Mouse (Mus musculus): ENCODE data around the gene Mpzl3. TPM values are rescaled to one million over a fixed set of nuclear protein-coding genes. Genes with fewer than 3 reads are reported as not detected.

Mpzl3 gene
- total and polyA plus RNA-seq, 2 experiments from 2014 or later = 1.3 to 2.5 TPM

- Histone ChIP-seq H3K9me3 (ENCODE audit: low read length) (no peaks in the 10 kb centered on the region), H3K27ac (ENCODE audit: low read depth, low read length) (no peak overlapping the region), H3K4me1 (ENCODE audit: insufficient read depth, low read length) (peaks cover 26% of the 10 kb centered on the region), H3K4me2 (ENCODE audit: low read depth, low read length, poor library complexity, severe bottlenecking) (peak overlapping the region; percentile 38), H3K9ac (replicated peaks; ENCODE audit: low read length, poor library complexity, severe bottlenecking) (peak overlapping the region; percentile 29; the same call in 1 of the 2 replicates), H3K36me3 (ENCODE audit: insufficient read depth, low read length) (peaks cover 16% of the 10 kb centered on the region), H3K4me3 (ENCODE audit: low read depth, low read length) (peak overlapping the region; percentile 6; the same call in 1 of the 2 replicates), H3K27me3 (ENCODE audit: insufficient read depth, low read length) (no peaks in the 10 kb centered on the region)
- DNase-seq (ENCODE audit: low spot score) = peak; percentile 86
- peak; percentile 29; the same call in 1 of the 2 replicates for ATAC-seq (ENCODE audit: low FRiP score)
- TF ChIP-seq CTCF (IDR thresholded peaks at IDR 0.05) = peak; percentile 97
- WGBS = 4% methylated on average over 10 of the region's 10 CpGs
Measured at GRCm38 (mm10) chr9:45121769-45122168, 66.8 kb downstream of the Mpzl3 start.

GRCm38 (mm10) chr9:45122209-45122761 is 67.3 kb downstream of the Mpzl3 start:
- H3K9ac ChIP-seq (replicated peaks; ENCODE audit: low read length, poor library complexity, severe bottlenecking) = peak overlapping the region; percentile 9
- peaks cover 26% of the 10 kb centered on the region for H3K4me1 ChIP-seq (ENCODE audit: insufficient read depth, low read length)
- no peak for TF ChIP-seq CTCF (IDR thresholded peaks at IDR 0.05)
- peak overlapping the region; percentile 38 for H3K4me2 ChIP-seq (ENCODE audit: low read depth, low read length, poor library complexity, severe bottlenecking)
- no peak overlapping the region for H3K27ac ChIP-seq (ENCODE audit: low read depth, low read length)
- no peak for DNase-seq (ENCODE audit: low spot score)
- 25% methylated on average over 9 of the region's 9 CpGs for WGBS
- H3K9me3 ChIP-seq (ENCODE audit: low read length) = no peaks in the 10 kb centered on the region
- H3K36me3 ChIP-seq (ENCODE audit: insufficient read depth, low read length) = peaks cover 18% of the 10 kb centered on the region
- peak overlapping the region; percentile 6; the same call in 1 of the 2 replicates for H3K4me3 ChIP-seq (ENCODE audit: low read depth, low read length)
- ATAC-seq (ENCODE audit: low FRiP score) = no peak
- H3K27me3 ChIP-seq (ENCODE audit: insufficient read depth, low read length) = no peaks in the 10 kb centered on the region

- peaks cover 13% of the 10 kb centered on the region for H3K4me1 ChIP-seq (ENCODE audit: insufficient read depth, low read length)
- H3K4me2 ChIP-seq (ENCODE audit: low read depth, low read length, poor library complexity, severe bottlenecking) = no peak overlapping the region
- no peak overlapping the region for H3K27ac ChIP-seq (ENCODE audit: low read depth, low read length)
- H3K36me3 ChIP-seq (ENCODE audit: insufficient read depth, low read length) = peaks cover 18% of the 10 kb centered on the region
- no peak for ATAC-seq (ENCODE audit: low FRiP score)
- DNase-seq (ENCODE audit: low spot score) = no peak
- no peak for TF ChIP-seq CTCF (IDR thresholded peaks at IDR 0.05)
- WGBS = 92% methylated on average over 14 of the region's 14 CpGs
- no peaks in the 10 kb centered on the region for H3K27me3 ChIP-seq (ENCODE audit: insufficient read depth, low read length)
- H3K9ac ChIP-seq (replicated peaks; ENCODE audit: low read length, poor library complexity, severe bottlenecking) = no peak overlapping the region
- no peaks in the 10 kb centered on the region for H3K9me3 ChIP-seq (ENCODE audit: low read length)
- no peak overlapping the region for H3K4me3 ChIP-seq (ENCODE audit: low read depth, low read length)
Measured at GRCm38 (mm10) chr9:45125211-45125610, 70.2 kb downstream of the Mpzl3 start.

GRCm38 (mm10) chr9:45126941-45127340 is 72.0 kb downstream of the Mpzl3 start:
- Histone ChIP-seq H3K9ac (replicated peaks; ENCODE audit: low read length, poor library complexity, severe bottlenecking) (no peak overlapping the region), H3K4me1 (ENCODE audit: insufficient read depth, low read length) (peaks cover 5% of the 10 kb centered on the region; the same call in 1 of the 2 replicates), H3K4me2 (ENCODE audit: low read depth, low read length, poor library complexity, severe bottlenecking) (no peak overlapping the region), H3K27ac (ENCODE audit: low read depth, low read length) (no peak overlapping the region), H3K27me3 (ENCODE audit: insufficient read depth, low read length) (no peaks in the 10 kb centered on the region), H3K36me3 (ENCODE audit: insufficient read depth, low read length) (peaks cover 18% of the 10 kb centered on the region), H3K9me3 (ENCODE audit: low read length) (no peaks in the 10 kb centered on the region), H3K4me3 (ENCODE audit: low read depth, low read length) (no peak overlapping the region)
- TF ChIP-seq CTCF (IDR thresholded peaks at IDR 0.05) = no peak
- no peak for ATAC-seq (ENCODE audit: low FRiP score)
- WGBS = 56% methylated on average over 7 of the region's 7 CpGs
- no peak for DNase-seq (ENCODE audit: low spot score)

Other genes starting within 250 kb of the Mpzl3 start
- 27.8 and 28.0 TPM in 2 replicates for gene Kmt2a, start 173.9 kb upstream of the Mpzl3 start, total RNA-seq (2014; rRNA removed)
- 14.0 and 20.0 TPM in 2 replicates for gene Kmt2a, start 173.9 kb upstream of the Mpzl3 start, polyA plus RNA-seq (2015; fragmentation: Nextera tagmentation; extraction: Ambion mirVana)
- gene Atp5l, start 134.4 kb upstream of the Mpzl3 start, total RNA-seq (2014; rRNA removed) = 204 and 253 TPM in 2 replicates
- gene Atp5l, start 134.4 kb upstream of the Mpzl3 start, polyA plus RNA-seq (2015; fragmentation: Nextera tagmentation; extraction: Ambion mirVana) = 870 and 874 TPM in 2 replicates
- gene Ube4a, start 89.6 kb upstream of the Mpzl3 start, total RNA-seq (2014; rRNA removed) = 51.9 and 62.2 TPM in 2 replicates
- gene Ube4a, start 89.6 kb upstream of the Mpzl3 start, polyA plus RNA-seq (2015; fragmentation: Nextera tagmentation; extraction: Ambion mirVana) = 26.4 and 26.7 TPM in 2 replicates
- gene Cd3g, start 74.8 kb upstream of the Mpzl3 start, total RNA-seq (2014; rRNA removed) = not detected in 2 replicates
- not detected in 2 replicates for gene Cd3g, start 74.8 kb upstream of the Mpzl3 start, polyA plus RNA-seq (2015; fragmentation: Nextera tagmentation; extraction: Ambion mirVana)
- gene Cd3d, start 73.4 kb upstream of the Mpzl3 start, total RNA-seq (2014; rRNA removed) = not detected in 2 replicates
- not detected in 2 replicates for gene Cd3d, start 73.4 kb upstream of the Mpzl3 start, polyA plus RNA-seq (2015; fragmentation: Nextera tagmentation; extraction: Ambion mirVana)
- not detected in 2 replicates for gene Cd3e, start 45.6 kb upstream of the Mpzl3 start, total RNA-seq (2014; rRNA removed)
- gene Cd3e, start 45.6 kb upstream of the Mpzl3 start, polyA plus RNA-seq (2015; fragmentation: Nextera tagmentation; extraction: Ambion mirVana) = 0.11 and 0.15 TPM in 2 replicates
- gene Mpzl2, start 15.4 kb upstream of the Mpzl3 start, total RNA-seq (2014; rRNA removed) = 3.1 and 5.6 TPM in 2 replicates
- 4.0 and 4.4 TPM in 2 replicates for gene Mpzl2, start 15.4 kb upstream of the Mpzl3 start, polyA plus RNA-seq (2015; fragmentation: Nextera tagmentation; extraction: Ambion mirVana)
- gene Jaml, start 24.0 kb downstream of the Mpzl3 start, total RNA-seq (2014; rRNA removed) = 0.09 TPM in 1 of 2 replicates, not detected in the other
- 0.23 and 0.44 TPM in 2 replicates for gene Jaml, start 24.0 kb downstream of the Mpzl3 start, polyA plus RNA-seq (2015; fragmentation: Nextera tagmentation; extraction: Ambion mirVana)
- 12.8 and 14.1 TPM in 2 replicates for gene Scn2b, start 62.6 kb downstream of the Mpzl3 start, total RNA-seq (2014; rRNA removed)
- gene Scn2b, start 62.6 kb downstream of the Mpzl3 start, polyA plus RNA-seq (2015; fragmentation: Nextera tagmentation; extraction: Ambion mirVana) = 9.1 and 9.4 TPM in 2 replicates
- gene Scn4b, start 83.2 kb downstream of the Mpzl3 start, total RNA-seq (2014; rRNA removed) = 0.61 and 0.93 TPM in 2 replicates
- 0.31 and 0.37 TPM in 2 replicates for gene Scn4b, start 83.2 kb downstream of the Mpzl3 start, polyA plus RNA-seq (2015; fragmentation: Nextera tagmentation; extraction: Ambion mirVana)
- not detected in 2 replicates for gene BC049352, start 126.8 kb downstream of the Mpzl3 start, total RNA-seq (2014; rRNA removed)
- gene BC049352, start 126.8 kb downstream of the Mpzl3 start, polyA plus RNA-seq (2015; fragmentation: Nextera tagmentation; extraction: Ambion mirVana) = 0.26 TPM in 1 of 2 replicates, not detected in the other
- gene Tmprss4, start 148.9 kb downstream of the Mpzl3 start, total RNA-seq (2014; rRNA removed) = 0.11 TPM in 1 of 2 replicates, not detected in the other
- not detected in 2 replicates for gene Tmprss4, start 148.9 kb downstream of the Mpzl3 start, polyA plus RNA-seq (2015; fragmentation: Nextera tagmentation; extraction: Ambion mirVana)
- 0.90 and 1.4 TPM in 2 replicates for gene Il10ra, start 214.0 kb downstream of the Mpzl3 start, total RNA-seq (2014; rRNA removed)
- gene Il10ra, start 214.0 kb downstream of the Mpzl3 start, polyA plus RNA-seq (2015; fragmentation: Nextera tagmentation; extraction: Ambion mirVana) = 0.81 and 0.87 TPM in 2 replicates

Data from midbrain, postnatal 0 days (tissue).